Mouse (Mus musculus): ENCODE measurements at regions not wholly inside any gene's neighbourhood (a gene's known extent, or its start where the extent isn't known, plus 50 kb on each side); places are given as distances from the start of the nearest gene placed in this dataset.

DNA sequence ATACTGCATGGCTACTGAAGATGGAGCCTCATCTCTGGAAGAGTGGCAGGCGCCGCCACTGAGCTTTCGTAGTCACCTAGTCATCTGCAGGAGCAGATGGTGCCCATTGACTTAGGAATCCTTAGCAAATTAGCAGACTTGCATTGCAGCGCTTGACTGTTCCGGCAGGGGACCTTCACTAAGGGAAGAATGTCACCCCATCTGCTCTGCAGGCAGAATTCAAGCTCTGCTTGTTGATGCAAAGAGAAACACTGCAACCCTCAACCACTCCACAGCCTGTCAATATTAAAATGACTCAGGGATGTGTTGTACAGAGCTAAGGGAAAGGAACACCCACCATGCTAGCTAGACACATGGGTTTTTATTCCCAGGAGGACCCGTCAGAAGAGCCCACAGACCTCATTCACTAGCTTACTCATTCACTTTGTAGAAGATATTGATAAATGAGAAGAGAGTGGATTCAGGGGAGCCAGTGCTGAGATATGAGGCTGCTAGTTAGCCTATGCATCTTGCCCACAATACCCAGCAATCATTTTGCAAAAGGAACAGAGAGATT is 215.4 kb upstream of the Gm26657 start:
- TF ChIP-seq CTCF (conservative IDR thresholded peaks at IDR 0.05; ENCODE audit: low read length) (no peak), NANOG (IDR thresholded peaks at IDR 0.05; ENCODE audit: borderline replicate concordance, low read length) (no peak)

All from E14TG2a.4 (cell line).